Mouse (Mus musculus) spleen, embryonic (tissue): ENCODE data around the gene Fyn.

ENCODE experiments used
- CTCF ChIA-PET: fragments of 350-600 bp; sonication (Branson Sonifier 250); formaldehyde crosslinking; loops from one replicate; lab custom pipeline; 2022; lab: Charles Lee

Gene Fyn

GRCm38 (mm10) chr10:39440506-39440905, 71.9 kb downstream of the Fyn start:
- CTCF ChIA-PET, result interaction anchor here (0.6 kb wide), 1 partner anchor 198 kb away, joined by 5 read pairs; no protein-coding TSS in a partner anchor

GRCm38 (mm10) chr10:39441636-39442035, 73.0 kb downstream of the Fyn start:
- CTCF ChIA-PET, result no interaction called here

GRCm38 (mm10) chr10:39443122-39443521, 74.5 kb downstream of the Fyn start:
- CTCF ChIA-PET, result no interaction called here

GRCm38 (mm10) chr10:39443947-39444346, 75.3 kb downstream of the Fyn start:
- CTCF ChIA-PET, result no interaction called here

DNA sequence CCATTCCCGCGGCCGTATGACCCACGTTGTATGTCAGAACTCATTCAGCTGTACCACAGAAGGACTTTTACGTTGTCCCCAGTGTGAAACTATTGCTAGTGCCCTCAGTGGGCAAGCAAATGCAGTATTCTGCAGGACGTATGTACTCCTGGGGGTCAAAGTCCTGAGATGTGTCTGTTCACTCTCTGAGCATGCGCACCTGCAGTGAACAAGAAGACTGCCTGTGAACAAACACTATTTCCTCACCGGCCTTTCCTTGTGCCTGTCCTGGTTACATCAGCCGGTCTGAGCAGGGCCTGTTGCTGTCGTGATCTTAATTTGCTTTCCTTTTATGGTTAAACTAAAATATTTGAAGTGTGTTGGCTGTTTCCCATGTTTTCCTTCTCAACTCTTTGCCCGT, 77.2 kb downstream of the Fyn start:
- CTCF ChIA-PET, result no interaction called here

DNA sequence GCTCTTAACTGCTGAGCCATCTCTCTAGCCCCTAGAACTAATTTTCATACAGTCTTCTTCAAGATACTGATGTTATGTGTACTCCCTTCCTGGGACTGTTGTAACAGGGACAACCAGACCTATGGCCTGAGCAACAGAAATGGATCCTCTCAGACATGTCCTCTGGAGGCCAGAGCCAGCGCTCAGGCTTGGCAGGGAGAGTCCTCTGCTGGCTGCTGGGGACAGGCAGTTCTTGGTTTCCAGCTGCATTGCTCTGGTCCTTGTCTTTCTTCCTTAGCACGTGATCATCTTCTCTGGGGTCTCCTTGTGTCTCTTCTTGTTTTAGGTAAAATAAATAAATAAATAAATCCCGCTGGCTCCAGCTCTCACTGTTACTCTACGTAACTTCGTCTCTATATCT, 78.1 kb downstream of the Fyn start:
- CTCF ChIA-PET, result interaction anchor here (0.9 kb wide), 1 partner anchor 10 kb away, joined by 3 read pairs; no protein-coding TSS in a partner anchor

GRCm38 (mm10) chr10:39449179-39449578, 80.5 kb downstream of the Fyn start:
- CTCF ChIA-PET, result no interaction called here

- CTCF ChIA-PET, result no interaction called here
Measured at GRCm38 (mm10) chr10:39450356-39450755, 81.7 kb downstream of the Fyn start.

GRCm38 (mm10) chr10:39451065-39451464, 82.4 kb downstream of the Fyn start:
- CTCF ChIA-PET, result no interaction called here

GRCm38 (mm10) chr10:39451918-39452624, 83.4 kb downstream of the Fyn start:
- CTCF ChIA-PET, result interaction anchor here (0.7 kb wide), 1 partner anchor 10 kb away, joined by 3 read pairs; no protein-coding TSS in a partner anchor

DNA sequence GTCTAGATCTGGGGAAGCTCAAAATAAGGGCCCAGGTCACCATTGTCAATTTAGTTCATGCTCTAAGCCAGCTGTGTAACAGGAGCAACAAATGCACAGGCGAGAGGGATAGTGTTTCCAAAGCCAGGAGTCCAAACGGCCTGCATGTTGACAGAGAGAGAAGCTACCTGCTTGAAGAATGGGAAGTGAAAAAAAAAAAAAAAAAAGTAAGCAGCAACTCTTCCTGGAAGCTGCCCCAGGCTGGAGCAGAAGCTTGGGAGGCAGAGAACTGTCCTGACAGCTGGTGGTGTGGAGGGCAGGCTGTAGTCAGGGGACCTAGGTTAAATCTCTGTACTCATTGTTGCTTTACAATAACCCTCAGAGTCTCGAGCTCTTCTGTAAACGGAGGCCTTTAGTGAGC, 86.7 kb downstream of the Fyn start:
- CTCF ChIA-PET, result interaction anchor here (0.6 to 0.8 kb wide), 2 partner anchors 166 to 249 kb away, joined by 3 to 8 read pairs; no protein-coding TSS in a partner anchor

DNA sequence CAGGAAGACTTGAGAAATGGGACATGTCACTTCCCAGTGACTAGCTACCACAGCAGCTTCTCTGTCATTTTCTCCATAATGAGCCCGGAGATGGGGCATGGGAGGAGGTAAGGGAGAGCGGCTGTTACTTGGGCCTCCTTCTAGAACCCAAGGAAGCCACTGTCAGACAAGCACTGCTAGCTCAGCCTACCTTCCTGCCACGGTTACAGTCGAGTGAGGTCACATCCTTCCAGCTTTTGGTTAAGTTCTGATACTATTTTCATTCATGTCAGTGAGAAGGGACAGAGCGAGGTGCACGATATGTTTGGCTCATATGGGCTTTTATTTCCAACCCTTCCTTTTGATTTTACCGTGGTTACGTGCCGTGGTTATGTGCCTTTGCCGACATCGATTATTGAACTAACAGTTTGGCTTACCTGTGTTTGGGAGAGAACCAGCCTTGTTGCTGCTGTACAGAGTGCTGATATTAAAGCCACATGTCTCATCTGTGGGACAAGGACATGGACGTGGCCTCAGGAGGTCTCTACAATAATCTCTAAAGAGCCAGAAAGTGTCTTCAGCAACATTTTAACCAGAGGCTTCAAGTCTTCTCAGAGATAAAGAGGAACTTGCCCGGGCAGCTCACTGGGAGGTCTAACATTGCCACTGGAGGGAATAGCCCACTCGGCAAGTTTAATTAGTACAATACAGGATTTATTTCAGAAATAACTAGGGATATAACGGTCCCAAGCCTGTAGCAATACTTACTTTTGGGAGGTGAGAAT, 87.4 kb downstream of the Fyn start:
- CTCF ChIA-PET, result interaction anchor here (0.6 to 1.0 kb wide), 2 partner anchors 9 to 250 kb away, joined by 3 to 8 read pairs; no protein-coding TSS in a partner anchor

GRCm38 (mm10) chr10:39456776-39457175, 88.1 kb downstream of the Fyn start:
- CTCF ChIA-PET, result interaction anchor here (0.6 to 1.0 kb wide), 2 partner anchors 10 to 285 kb away, joined by 3 to 4 read pairs; no protein-coding TSS in a partner anchor

GRCm38 (mm10) chr10:39457281-39457680, 88.6 kb downstream of the Fyn start:
- CTCF ChIA-PET, result interaction anchor here (0.6 to 1.0 kb wide), 3 partner anchors 10 to 286 kb away, joined by 3 to 4 read pairs (median 3); no protein-coding TSS in a partner anchor

GRCm38 (mm10) chr10:39458766-39459699, 90.4 kb downstream of the Fyn start:
- CTCF ChIA-PET, result no interaction called here

DNA sequence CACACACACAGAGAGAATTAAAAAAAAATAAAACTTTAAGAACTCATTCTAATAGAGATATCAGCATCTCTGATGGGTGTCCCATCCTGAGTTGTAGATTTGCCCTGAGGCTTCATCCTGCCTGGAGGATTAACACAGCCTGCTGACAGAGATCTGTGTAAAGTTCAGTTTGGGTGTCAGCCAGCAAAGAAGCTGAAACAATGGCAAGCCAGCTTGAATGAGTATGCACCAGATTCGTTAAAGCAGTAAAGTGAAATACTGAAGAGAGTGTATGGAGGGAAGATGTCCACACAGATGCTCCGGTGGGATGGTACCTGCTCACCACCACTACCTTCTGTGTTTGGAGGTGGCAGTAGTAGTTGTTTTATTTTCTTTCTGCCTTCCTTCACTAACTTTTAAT, 92.0 kb downstream of the Fyn start:
- CTCF ChIA-PET, result no interaction called here

DNA sequence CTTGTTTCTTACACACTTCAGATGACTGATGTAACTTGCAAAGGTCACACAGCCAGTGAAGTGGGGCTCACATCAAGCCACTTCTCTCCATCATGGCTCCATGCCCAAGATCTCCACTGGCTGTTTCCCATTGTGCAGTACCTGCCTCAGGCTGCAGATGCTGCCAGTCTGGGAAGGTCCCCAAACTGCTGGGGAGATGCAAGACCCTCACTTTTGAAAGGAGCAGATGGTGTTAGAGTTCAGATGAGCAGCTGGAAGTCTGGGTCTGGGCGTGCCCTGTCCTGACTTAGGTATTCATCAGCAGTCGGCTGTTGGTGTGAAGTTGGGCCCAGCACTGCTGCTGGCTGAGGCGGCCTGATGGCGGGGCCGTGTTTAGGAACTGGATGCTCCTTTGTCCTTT, 93.3 kb downstream of the Fyn start:
- CTCF ChIA-PET, result interaction anchor here (0.7 kb wide), 1 partner anchor 222 kb away, joined by 4 read pairs; no protein-coding TSS in a partner anchor

- CTCF ChIA-PET, result no interaction called here
Measured at GRCm38 (mm10) chr10:39462711-39463110, 94.1 kb downstream of the Fyn start.

GRCm38 (mm10) chr10:39464383-39464782, 95.7 kb downstream of the Fyn start:
- CTCF ChIA-PET, result no interaction called here

DNA sequence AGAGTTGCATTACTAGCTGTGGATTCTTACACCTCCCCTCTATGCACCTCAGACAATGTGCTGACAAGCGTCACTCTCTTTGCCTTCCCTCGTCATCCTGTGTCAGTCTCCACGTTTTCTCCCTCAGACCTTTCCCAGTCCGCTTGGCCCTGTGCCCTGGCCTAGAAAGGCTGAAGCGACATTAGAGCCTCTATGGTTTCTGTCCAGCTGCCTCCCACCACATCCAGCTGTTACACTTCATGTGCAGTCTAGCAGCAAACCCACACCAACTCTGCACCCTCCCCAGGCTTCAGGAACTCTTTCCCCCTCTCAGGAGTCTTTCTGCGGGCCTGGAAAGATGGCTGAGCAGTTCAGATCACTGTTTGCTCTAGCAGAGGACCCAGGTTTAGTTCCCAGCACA, 98.7 kb downstream of the Fyn start:
- CTCF ChIA-PET, result no interaction called here

DNA sequence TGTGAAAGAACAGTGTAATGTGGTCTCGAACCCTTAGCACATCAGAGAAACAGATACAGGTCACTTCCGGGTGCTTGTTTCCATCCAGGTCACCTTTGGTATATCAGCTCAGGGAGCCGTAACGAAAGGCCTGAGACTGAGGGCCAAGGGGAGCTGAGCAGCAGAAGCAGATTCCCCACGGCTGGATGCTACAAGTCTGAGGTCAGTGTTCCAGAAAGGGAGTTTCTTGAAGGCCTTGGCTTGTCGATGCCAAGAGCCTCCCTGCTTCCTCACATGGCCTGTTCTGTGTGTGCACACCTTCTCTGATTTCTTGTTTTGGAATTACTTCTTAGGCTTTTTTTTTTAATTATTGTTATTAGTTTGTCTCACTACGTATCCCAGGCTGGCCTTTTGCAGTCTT, 99.2 kb downstream of the Fyn start:
- CTCF ChIA-PET, result no interaction called here
